Mouse (Mus musculus): Measurements from ENCODE around the gene Wipf3.

Gene Wipf3

DNA sequence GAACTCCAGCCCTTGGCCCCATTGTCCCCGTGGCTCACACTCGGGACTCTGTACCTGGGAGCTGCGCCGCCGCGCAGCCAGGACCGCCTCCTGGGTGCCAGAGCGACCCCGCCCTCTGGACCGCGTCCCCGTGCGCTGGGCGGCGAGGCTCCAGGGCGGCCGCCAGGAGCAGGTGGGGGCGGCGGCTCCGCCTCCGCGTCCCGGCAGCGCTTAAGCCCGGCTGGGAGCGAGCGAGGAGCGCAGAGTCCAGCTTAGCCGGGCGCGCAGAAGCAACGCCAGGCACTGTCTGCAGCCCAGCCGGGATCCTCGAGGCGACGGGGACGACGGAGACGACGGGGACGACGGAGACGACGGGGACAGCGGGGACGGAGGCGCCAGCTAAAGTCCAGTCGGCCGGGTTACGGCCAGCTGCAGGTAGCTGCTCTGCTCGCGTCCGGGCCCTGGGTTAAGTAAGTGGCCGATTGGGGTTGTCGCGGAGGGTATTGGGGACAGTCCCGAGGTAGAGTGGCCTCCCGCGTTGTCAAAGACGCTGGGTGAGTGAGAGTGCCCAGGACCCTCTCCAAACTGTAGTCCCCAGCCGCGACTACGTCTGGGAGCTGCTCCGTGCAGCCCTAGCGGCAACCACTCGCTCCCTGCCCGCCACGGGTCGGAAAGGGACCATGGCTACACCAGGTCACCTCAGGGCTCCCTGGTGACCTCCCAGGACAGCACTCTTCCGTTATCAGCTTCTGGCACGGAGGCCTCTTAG, at the start of gene Wipf3:
Wipf3 (plus strand) TSS at position 157 of the 748 bp plus-strand sequence.
- peak; percentile 77 to 84 for DNase-seq

DNA sequence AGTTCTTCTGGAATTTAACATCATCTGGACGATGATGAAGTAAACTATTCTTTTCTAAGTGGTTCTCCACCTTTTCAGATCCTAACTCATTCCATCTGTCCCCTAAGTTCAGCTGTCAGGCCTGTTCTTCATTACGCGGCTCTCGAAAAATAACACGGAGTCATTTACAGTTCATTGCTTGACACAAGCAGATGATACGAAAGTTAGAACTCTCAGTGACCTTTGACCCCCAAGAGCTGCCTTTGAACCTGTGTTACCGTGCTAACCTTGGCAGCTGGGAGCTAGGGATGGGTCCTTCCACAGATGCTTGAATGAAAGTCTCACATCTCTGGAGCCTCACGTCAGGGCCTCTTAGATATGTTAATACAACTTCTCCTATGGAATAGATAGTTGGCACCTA, 46.8 kb upstream of the Wipf3 start:
- no peak for DNase-seq

DNA sequence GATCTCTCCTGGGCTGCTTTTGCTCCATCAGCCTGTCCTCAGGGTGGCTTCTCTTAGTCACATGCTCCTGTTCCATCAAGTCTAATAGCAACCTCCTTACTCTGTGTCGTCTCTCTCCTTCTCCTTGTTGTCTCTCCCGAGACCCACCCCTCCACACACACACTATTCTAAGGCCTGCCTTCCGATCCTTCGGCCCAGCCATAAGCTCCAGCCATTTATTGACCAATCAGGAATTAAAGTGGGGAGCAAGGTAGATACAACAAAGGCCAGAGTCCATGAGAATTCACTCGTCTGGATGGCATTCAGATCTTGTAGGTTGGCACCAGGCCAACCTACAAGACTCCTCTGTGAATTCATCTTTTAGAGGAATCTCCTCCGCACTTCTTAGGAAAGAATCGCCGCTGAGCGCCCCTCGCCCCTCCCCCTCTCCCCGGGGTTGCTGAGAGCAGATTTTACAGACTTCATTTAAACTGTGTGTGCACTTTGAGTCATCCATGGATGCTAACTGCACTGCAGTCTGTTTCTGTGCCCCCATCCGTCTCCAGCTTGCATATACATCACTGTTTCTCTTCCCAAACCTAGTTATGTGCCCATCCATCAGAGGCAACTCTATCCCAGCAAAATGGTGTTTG, 45.4 kb upstream of the Wipf3 start:
- no peak for DNase-seq

DNA sequence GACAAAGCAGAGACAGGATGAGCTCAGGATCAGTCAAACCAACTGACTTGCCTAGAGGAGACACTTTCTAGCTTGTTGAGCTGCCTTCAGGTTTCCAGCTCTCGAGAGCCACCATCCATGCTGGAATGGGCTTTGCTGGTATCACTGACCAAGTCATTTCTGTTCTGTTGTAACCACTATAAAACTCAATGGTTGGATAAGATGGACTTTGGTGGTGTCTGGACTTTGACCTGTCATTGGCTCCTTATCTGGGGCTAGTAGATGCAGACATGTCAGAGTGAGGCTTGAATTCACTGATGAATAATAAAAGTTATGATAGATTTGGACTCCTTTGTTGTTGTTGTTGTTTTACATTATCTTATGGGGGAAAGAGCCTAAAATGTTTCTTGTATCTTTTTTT, 44.6 kb upstream of the Wipf3 start:
- DNase-seq = no peak

DNA sequence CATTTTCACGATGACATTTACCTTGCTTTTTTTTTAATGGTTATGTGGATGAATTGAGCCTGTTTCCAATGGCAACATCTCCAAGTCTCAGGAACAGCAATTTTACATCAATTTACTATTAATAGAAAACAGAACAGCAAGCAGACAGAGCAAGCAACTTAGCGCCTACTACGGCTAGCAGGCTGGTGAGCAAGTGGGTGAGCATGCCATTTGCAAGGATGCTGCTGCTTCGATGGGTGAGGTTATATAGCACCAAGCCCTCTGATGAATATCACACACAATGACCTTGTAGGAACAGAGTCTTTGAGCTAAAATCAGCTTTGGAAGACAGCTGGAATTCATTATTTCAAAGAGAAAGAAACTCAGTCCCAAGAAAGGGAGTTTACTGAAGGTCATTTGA, 43.0 kb upstream of the Wipf3 start:
- no peak for DNase-seq

DNA sequence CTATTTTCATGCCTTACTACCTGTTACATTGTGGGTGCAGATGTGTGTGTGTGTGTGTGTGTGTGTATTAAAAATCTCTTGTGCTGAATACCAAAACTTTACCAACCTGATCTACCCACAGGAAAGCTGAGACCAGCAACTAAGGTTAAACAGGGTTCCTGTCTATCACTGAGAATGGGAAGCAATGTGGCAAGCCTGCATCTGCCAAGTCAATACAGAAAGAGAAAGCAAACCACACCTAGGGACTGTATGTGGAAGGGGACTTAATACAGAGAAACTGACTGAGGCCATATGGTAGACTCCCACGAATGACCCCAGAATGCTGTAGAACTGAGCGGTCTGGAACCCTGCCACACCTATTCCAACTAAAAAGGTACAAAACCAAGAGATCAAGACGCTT, 42.4 kb upstream of the Wipf3 start:
- DNase-seq = no peak

DNA sequence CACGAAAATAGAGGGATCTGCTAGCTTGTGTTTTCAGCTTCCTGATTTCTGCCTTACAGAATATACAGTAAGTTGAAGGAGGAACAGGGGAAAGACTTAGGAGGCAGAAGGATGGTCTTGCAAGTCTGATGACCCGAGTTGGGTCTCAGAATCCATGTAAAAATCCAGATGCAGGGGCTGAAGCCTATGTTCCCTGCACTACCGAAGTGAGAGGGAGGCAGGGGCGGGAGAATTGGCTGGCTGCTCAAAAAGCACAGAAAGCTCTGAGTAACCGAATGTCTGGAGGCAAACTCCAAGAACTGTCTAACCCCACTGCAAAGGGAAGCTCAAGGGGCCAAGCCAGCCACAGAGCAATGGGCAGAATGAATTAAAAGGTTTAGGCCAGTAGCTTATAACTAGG, 41.7 kb upstream of the Wipf3 start:
- DNase-seq = no peak

DNA sequence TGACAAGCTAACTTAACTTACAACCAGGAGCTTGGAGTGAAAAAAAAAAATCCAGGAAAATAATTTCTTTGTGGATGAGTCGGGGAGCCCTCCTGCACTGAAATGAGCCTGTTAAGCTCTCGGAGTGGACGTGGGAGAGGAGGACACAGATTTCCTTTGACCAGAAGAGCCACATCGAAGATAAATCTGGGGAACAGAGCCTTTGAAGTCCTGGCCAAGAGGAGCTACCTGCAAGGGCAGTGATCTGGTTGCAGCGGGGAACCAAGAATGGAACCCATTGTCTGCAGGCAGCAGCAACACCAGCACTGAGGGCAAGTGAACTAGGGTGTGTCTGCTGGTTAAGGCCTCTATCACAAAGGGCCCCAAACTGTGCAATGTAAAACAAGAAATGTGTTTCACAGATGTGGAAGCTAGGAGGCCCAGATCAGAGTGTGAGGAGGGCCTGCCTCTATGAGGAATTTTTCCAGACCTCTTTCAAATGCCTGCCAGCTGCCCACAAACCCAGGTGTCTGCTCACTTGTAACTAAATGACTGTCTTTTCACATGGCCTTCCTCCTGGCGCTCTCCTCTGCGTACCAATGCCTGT, 40.6 kb upstream of the Wipf3 start:
- no peak for DNase-seq

DNA sequence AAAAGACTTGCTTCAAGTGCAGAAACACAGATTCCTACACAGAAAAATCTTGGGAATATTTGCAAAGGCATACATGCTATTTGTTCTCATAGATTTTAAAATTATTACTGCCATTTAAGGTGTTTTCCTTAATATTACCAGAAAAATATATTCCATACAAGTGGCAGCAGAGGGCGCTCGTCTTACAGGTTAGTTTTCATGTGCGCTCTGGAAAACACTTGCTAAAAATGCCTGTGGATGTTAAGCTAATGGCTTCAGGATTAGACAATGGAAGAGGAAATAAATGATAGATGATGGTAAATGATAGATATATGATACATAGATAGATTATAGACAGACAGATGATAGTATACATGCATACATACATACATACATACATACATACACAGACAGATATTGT, 37.6 kb upstream of the Wipf3 start:
- DNase-seq = peak; percentile 60 to 77

DNA sequence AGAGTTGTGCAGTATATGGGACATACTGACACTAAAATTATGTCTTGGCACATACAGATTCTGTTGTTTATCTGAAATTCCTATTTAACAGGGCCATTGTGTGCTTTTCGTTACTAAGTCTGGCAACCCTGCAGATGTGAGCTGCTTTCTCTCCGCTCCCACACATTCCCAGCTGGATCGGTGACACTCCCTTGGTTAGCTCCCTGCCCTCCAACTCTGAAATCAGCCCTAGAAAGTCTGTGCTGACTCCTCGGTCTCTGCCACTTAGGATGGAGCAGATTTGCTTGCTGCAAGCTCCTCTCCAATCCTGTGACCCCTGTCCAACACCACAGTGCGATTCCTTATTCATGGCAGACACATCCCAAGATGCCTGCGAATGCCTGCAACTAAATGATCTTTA, 35.5 kb upstream of the Wipf3 start:
- no peak for DNase-seq

DNA sequence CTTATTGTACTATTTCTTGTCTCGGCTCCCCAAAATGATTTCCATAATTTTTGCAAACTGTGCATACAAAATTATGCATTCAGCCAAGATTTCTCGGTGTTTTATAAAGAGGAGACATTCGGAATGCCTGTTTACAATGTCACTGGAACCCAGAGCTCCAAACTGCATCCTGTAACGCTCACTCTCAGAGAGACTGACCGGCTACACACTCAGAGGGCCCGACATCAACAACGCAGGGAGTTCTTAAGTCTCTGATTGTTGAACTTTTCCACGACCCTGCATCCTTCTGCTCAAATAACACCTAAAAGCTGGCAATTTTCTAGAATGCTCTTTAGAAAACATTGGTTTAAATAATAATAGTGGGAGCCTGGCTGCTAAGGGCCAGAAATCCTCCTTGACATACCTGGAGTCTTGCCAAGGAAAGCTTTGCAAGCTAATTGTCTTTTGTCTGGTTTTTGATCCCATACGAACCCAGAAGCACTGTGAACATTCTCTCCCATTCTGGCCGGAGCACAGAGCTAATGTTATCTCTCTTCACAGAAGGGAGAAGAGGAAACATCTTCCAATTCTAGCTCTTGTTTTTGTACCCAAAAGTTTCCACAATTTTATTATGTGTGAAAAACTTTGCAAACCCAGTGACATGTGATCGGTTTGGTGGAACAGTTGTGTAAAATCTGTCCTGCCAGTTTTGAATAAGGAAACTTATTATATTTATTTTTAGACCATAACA, 30.0 kb upstream of the Wipf3 start:
- DNase-seq = no peak

DNA sequence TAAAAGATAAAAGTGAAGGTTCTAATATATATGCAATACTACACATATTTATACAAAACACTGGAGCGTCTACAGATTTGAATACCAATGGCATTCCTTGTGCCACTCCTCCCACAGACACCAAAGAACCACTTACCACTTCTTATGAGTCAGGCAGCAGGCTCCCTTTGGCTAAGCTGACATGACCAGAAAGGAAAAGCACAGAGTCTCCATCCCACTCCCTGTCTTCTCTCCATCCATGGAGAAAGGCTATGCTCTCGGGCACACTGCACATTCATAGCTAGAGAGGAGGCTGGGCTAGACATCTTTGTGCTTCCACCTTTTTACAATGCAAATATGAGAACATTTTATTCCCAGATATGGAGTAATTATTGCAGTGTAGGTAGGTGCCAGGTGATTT, 27.9 kb upstream of the Wipf3 start:
- DNase-seq = no peak

DNA sequence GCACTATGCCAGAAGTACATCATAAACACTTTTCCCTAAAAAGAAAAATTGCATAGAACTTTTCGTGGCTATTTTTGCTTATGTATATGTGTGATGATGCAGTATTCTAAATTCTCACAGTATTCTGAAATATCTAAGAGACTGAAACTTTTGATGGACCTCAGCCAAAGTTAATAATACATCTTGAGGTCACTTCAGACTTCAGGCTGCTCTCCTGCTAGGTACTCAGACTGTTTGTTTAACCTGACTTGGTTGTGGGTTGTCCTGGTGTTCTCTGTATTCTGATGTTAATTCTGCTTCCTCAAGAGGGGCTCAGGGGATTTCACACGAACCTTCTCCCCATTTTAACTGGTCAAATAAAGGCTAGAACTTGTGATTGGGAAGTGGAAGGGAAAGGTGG, 24.5 kb upstream of the Wipf3 start:
- DNase-seq = no peak

DNA sequence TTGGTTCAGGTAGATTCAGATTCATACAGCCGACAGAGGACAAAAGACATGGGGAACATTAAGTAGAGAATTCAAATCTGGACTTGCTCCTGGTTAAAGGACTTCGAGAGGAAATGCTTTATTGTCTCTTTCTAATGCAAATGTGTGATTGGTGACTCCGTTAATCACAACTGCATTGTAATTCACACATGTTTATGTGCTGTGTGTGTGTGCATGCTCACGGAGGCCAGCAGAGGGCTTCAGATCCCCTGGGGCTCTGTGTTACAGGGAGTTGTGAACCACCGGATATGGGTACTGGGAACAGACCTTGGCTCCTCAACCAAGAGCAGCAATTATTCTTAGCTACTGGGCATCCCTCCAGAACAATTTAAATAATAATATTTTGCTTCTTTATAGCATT, 23.3 kb upstream of the Wipf3 start:
- no peak for DNase-seq

DNA sequence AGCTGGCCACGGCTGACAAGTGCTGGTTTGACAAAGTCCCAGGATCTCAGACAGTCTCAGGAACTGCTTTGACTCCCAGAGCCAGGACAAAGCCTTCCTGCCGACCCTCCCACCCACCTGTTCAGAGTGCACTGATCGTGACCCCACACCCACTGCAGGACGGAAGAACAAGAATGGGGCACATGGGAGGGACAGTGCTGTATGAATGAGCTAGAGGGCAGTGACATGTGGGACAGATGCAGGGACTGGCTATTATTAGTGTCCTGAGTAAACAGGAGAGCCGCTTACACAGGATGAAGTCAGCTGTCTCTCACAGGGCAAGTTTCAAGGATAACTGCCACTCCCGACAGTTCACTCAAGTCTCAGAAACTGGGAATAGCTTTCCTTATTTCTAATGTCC, 20.1 kb upstream of the Wipf3 start:
- no peak for DNase-seq

DNA sequence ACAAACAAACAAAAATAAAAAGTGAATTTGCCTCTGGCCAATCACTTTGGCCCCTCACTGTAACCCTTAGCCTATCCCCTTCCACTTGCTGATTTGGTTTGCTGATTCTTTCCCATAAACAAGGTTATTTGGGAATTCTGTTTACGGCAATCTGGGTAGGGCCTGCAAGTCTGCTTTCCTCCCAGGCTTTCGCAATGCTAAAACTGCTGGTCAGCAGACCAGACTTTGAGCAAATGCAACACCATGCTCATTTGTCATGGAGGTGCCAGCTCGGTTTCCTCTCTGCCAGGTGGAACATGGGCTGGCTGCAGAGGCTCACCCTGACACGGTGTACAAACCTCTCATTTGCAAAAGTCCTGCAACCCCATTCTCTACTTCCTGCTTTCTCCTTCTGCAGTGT, 19.0 kb upstream of the Wipf3 start:
- DNase-seq = no peak

DNA sequence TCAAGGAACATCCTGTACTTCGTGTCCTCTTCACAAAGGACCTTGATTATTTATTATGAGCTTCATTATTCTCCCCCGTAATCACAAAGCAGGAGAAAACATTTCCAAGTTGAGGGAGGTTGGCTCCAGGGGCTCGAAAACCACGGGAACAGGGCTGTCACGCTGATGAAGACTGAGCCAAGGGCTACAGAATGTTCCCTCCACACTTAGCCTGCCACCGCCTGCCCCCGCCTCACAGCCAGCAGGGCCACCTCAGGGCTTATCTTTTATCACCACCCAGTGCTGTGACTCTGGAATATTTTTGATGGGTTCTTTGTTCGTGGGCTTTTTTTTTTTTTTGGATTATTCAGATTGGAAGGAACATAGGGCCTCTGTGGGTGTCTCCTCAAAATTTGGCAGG, 17.8 kb upstream of the Wipf3 start:
- DNase-seq = no peak

DNA sequence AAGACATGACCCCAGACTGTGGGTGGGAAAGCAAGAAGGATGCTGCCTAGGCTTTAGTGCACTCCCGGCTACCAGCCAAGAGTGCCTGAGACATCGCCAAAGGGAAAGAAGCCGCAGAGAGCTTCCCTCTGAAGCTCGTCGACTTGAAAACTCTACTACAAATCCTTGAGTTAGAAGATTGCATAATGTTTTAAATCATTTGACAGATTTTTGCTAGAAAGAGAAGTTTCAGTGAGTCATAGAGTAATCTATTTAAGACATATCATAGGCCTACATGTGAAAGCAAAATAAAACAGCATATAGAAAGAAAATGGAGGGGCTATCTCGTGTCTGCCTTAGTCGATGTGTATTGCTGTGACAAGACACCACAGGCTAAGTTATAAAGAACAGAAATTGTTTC, 16.5 kb upstream of the Wipf3 start:
- no peak for DNase-seq

DNA sequence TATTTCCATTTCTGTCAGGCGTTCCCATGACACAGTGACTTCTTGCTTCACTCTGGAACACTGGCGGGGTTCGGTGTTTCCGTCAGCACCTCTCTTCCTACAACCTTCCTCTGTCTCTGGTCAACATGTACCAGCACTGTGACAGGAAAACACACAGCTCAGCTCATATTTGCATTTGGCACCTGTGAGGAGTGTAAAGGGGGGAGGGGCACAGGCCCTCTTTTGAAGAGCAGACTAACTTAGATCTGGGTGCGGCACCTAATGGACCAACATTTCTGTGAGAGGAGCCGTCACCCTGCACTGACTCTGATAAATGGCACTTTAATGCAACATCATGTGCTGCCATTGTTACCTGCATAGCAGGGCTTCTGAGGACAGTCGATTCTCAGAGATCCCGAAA, 4.2 kb upstream of the Wipf3 start:
- no peak for DNase-seq

DNA sequence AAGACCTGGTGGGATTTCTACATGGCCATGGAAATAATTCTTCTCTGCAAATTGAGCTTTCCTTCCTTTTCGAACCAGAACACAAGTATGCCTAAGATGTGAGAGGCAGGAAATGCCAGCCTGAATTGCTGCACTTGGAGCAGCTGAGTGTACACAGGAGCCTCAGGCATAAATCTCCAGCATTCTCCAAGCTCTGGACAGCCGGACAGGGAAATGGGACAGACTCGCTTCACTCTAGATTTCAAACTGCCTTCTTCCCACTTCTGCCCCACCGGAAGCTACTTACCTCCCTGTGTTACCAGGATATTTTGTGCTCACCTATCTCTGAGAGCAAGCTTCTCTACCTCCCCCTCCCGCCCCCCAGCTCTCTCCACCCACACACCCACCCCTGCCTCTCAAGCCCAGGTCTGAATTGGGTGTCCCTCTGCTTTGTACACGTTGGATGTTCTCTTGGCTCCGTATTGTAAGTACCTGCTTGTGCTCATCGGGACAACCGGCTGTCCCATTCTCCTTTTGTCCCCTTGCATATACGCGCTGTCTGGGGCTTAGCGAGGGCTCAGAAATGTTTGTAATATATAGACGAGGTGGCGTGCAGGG, 455 bp upstream of the Wipf3 start:
- no peak for DNase-seq

DNA sequence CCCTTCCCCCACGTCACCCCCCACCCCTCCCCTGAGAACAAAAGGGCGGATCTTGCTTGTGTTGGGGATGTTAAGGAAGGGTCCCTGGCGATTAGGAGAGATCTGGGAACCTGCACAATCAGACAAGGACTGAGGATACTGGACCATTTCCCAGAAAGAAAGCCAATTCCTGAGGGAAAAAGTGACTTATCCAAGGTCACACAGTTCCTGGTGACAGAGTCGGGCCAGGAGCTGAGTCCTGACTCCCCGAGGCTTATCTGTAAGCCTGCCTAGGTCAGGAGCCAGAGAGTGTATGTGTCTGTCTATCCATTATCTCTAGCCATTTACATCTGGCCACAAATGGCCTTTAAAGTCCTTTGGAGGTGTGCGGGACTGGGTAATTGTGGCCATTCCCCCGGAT, 818 bp downstream of the Wipf3 start:
- no peak for DNase-seq

DNA sequence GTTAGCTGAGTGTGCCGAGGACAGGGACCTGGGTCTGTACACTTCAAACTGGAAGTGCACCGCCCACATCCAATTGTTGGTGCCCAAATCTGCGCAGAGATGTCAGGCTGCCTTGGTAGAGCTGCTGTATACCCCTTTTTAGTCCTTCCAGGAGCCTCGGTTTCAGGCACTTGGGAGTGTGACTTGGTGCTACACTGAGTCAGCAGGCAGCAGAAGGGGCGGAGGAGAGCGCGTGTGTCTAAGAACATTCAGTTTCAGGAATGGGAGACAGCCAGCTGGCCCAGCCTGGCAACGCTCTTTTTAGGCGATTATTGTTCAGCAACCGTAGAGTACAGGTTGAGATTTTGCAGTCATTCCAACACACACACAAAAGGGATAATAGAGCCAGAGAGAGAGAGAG, 2.4 kb downstream of the Wipf3 start:
- peak; percentile 70 to 77 for DNase-seq

DNA sequence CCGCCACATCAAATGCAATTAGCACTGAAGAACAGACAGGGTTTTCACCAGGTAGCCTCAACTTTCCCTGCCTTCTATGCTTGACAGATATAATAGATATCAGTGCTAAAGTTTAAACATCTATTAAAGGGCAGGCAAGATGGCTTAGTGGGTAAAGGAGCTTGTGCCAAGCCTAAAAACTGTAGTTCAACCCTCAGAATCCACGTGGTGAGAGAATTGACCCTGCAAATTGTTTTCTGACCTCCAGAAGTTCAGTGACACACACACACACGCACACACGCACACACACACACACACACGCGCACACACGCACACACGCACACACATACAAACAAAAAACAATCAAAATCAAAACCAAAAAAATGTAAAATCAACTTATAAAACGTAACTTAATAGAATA, 2.8 kb downstream of the Wipf3 start:
- no peak for DNase-seq

Data from cerebellum, adult 18-20 months (tissue).